Mouse (Mus musculus) G1E (cell line): ENCODE measurements around the gene Wnk3.

Experiments
- CTCF ChIP-seq: IDR thresholded peaks from 2 replicates; pipeline ENCODE4 v1.5.1; 2012; ENCODE audit warnings: low read depth, low read length, inconsistent platforms, mixed read lengths
- POLR2AphosphoS5 ChIP-seq: IDR thresholded peaks from 2 replicates; pipeline ENCODE4 v1.6.1; 2012; ENCODE audit warnings: low read depth, low read length, inconsistent platforms; ENCODE audit not compliant: insufficient replicate concordance

DNA sequence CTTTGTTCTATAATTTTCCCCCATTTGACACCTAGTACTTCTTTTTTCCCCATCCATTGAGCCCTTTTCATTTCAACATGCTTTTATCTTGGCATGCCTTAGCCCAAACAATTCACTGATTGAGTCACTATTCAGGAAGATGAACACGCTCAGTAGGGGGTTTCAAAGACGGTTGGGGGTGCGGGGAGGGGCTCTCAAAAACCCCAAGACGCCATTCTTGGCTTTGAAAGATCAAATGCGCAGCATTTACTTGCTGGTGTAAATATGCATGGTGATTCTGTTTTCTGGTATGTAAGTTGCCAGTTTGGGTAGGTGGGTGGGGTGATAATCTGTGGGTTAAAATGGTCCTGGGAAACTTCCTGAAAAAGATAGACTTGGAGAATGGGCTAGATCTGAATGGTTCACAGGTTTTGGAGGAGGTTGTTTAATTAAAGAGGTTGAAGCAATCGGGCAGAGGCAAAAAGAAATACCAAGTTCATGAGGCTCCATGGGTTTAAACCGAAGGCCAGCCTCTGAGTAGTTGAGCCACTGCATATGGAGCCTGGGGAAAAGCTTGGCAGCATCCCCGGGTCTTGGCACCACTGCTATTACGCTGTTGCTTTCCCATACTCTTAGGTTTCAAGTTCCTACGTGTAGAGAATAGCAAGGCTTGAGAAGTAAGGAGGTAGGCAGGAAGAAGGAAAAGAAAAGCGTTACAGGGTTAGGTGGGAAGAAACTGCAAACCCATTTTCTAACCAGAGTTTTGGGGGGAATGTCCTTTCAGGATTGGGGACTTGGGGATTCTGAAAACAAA, 147.7 kb downstream of the Wnk3 start:
- no peak for TF ChIP-seq CTCF
- no peak for TF ChIP-seq POLR2AphosphoS5
